Mouse (Mus musculus): ENCODE measurements at regions not wholly inside any gene's neighbourhood (a gene's known extent, or its start where the extent isn't known, plus 50 kb on each side); places are given as distances from the start of the nearest gene placed in this dataset.

GRCm38 (mm10) chr5:53329591-53329990 is 62.7 kb downstream of the Smim20 start:
- Histone ChIP-seq H3K4me3 (ENCODE audit: low read depth, low read length) (no peak overlapping the region), H3K9ac (replicated peaks; ENCODE audit: low read depth, low read length) (no peak overlapping the region), H3K4me2 (ENCODE audit: low read depth, low read length) (no peak overlapping the region), H3K36me3 (ENCODE audit: control insufficient read depth, insufficient read depth, low read length) (no peaks in the 10 kb centered on the region), H3K9me3 (ENCODE audit: control insufficient read depth, low read length) (no peaks in the 10 kb centered on the region), H3K4me1 (ENCODE audit: control insufficient read depth, insufficient read depth, low read length) (peaks cover 8% of the 10 kb centered on the region; the same call in 1 of the 2 replicates), H3K27me3 (ENCODE audit: control insufficient read depth, insufficient read depth, low read length) (no peaks in the 10 kb centered on the region), H3K27ac (ENCODE audit: low read depth, low read length) (no peak overlapping the region)
- WGBS: 75% methylated on average over 2 of the region's 2 CpGs
- no peak for ATAC-seq (ENCODE audit: low read depth)

GRCm38 (mm10) chr5:53336704-53337103 is 69.8 kb downstream of the Smim20 start:
- no peaks in the 10 kb centered on the region for H3K36me3 ChIP-seq (ENCODE audit: control insufficient read depth, insufficient read depth, low read length)
- no peaks in the 10 kb centered on the region for H3K4me1 ChIP-seq (ENCODE audit: control insufficient read depth, insufficient read depth, low read length)
- no peaks in the 10 kb centered on the region for H3K27me3 ChIP-seq (ENCODE audit: control insufficient read depth, insufficient read depth, low read length)
- no peak overlapping the region for H3K4me2 ChIP-seq (ENCODE audit: low read depth, low read length)
- no peaks in the 10 kb centered on the region for H3K9me3 ChIP-seq (ENCODE audit: control insufficient read depth, low read length)
- no peak overlapping the region for H3K27ac ChIP-seq (ENCODE audit: low read depth, low read length)
- WGBS: 89% methylated on average over 6 of the region's 6 CpGs
- H3K4me3 ChIP-seq (ENCODE audit: low read depth, low read length): no peak overlapping the region
- H3K9ac ChIP-seq (replicated peaks; ENCODE audit: low read depth, low read length): no peak overlapping the region
- ATAC-seq (ENCODE audit: low read depth): no peak

- Histone ChIP-seq H3K36me3 (ENCODE audit: control insufficient read depth, insufficient read depth, low read length) (no peaks in the 10 kb centered on the region), H3K9me3 (ENCODE audit: control insufficient read depth, low read length) (no peaks in the 10 kb centered on the region), H3K27ac (ENCODE audit: low read depth, low read length) (no peak overlapping the region), H3K4me1 (ENCODE audit: control insufficient read depth, insufficient read depth, low read length) (no peaks in the 10 kb centered on the region), H3K9ac (replicated peaks; ENCODE audit: low read depth, low read length) (no peak overlapping the region), H3K4me2 (ENCODE audit: low read depth, low read length) (no peak overlapping the region), H3K4me3 (ENCODE audit: low read depth, low read length) (no peak overlapping the region), H3K27me3 (ENCODE audit: control insufficient read depth, insufficient read depth, low read length) (no peaks in the 10 kb centered on the region)
- WGBS: 53% methylated on average over 3 of the region's 3 CpGs
- ATAC-seq (ENCODE audit: low read depth): no peak
Measured at GRCm38 (mm10) chr5:53337816-53338215, 70.9 kb downstream of the Smim20 start.

GRCm38 (mm10) chr5:53345164-53345563 is 78.3 kb downstream of the Smim20 start:
- no peak overlapping the region for H3K27ac ChIP-seq (ENCODE audit: low read depth, low read length)
- H3K27me3 ChIP-seq (ENCODE audit: control insufficient read depth, insufficient read depth, low read length): no peaks in the 10 kb centered on the region
- 88% methylated on average over 8 of the region's 8 CpGs for WGBS
- no peak for ATAC-seq (ENCODE audit: low read depth)
- H3K4me3 ChIP-seq (ENCODE audit: low read depth, low read length): no peak overlapping the region
- no peak overlapping the region for H3K4me2 ChIP-seq (ENCODE audit: low read depth, low read length)
- no peaks in the 10 kb centered on the region for H3K9me3 ChIP-seq (ENCODE audit: control insufficient read depth, low read length)
- no peak overlapping the region for H3K9ac ChIP-seq (replicated peaks; ENCODE audit: low read depth, low read length)
- H3K4me1 ChIP-seq (ENCODE audit: control insufficient read depth, insufficient read depth, low read length): no peaks in the 10 kb centered on the region
- no peaks in the 10 kb centered on the region for H3K36me3 ChIP-seq (ENCODE audit: control insufficient read depth, insufficient read depth, low read length)

GRCm38 (mm10) chr5:53346028-53346427 is 79.1 kb downstream of the Smim20 start:
- Histone ChIP-seq H3K27me3 (ENCODE audit: control insufficient read depth, insufficient read depth, low read length) (no peaks in the 10 kb centered on the region), H3K4me2 (ENCODE audit: low read depth, low read length) (no peak overlapping the region), H3K9me3 (ENCODE audit: control insufficient read depth, low read length) (no peaks in the 10 kb centered on the region), H3K9ac (replicated peaks; ENCODE audit: low read depth, low read length) (no peak overlapping the region), H3K27ac (ENCODE audit: low read depth, low read length) (no peak overlapping the region), H3K4me1 (ENCODE audit: control insufficient read depth, insufficient read depth, low read length) (no peaks in the 10 kb centered on the region), H3K36me3 (ENCODE audit: control insufficient read depth, insufficient read depth, low read length) (no peaks in the 10 kb centered on the region), H3K4me3 (ENCODE audit: low read depth, low read length) (no peak overlapping the region)
- ATAC-seq (ENCODE audit: low read depth): no peak
- 81% methylated on average over 8 of the region's 8 CpGs for WGBS

- no peak for ATAC-seq (ENCODE audit: low read depth)
Measured at GRCm38 (mm10) chr5:53346756-53347155, 79.9 kb downstream of the Smim20 start.

GRCm38 (mm10) chr5:53352852-53353251 is 86.0 kb downstream of the Smim20 start:
- Histone ChIP-seq H3K4me3 (ENCODE audit: low read depth, low read length) (no peak overlapping the region), H3K27ac (ENCODE audit: low read depth, low read length) (no peak overlapping the region), H3K4me2 (ENCODE audit: low read depth, low read length) (no peak overlapping the region), H3K9ac (replicated peaks; ENCODE audit: low read depth, low read length) (no peak overlapping the region), H3K36me3 (ENCODE audit: control insufficient read depth, insufficient read depth, low read length) (no peaks in the 10 kb centered on the region), H3K4me1 (ENCODE audit: control insufficient read depth, insufficient read depth, low read length) (no peaks in the 10 kb centered on the region), H3K27me3 (ENCODE audit: control insufficient read depth, insufficient read depth, low read length) (no peaks in the 10 kb centered on the region), H3K9me3 (ENCODE audit: control insufficient read depth, low read length) (no peaks in the 10 kb centered on the region)
- 54% methylated on average over 4 of the region's 4 CpGs for WGBS
- ATAC-seq (ENCODE audit: low read depth): no peak

More at GRCm38 (mm10) chr5:53346756-53347155, 79.9 kb downstream of the Smim20 start:
- Histone ChIP-seq H3K9ac (replicated peaks; ENCODE audit: low read depth, low read length) (no peak overlapping the region), H3K4me1 (ENCODE audit: control insufficient read depth, insufficient read depth, low read length) (no peaks in the 10 kb centered on the region), H3K27me3 (ENCODE audit: control insufficient read depth, insufficient read depth, low read length) (no peaks in the 10 kb centered on the region), H3K4me2 (ENCODE audit: low read depth, low read length) (no peak overlapping the region), H3K4me3 (ENCODE audit: low read depth, low read length) (no peak overlapping the region), H3K36me3 (ENCODE audit: control insufficient read depth, insufficient read depth, low read length) (no peaks in the 10 kb centered on the region), H3K9me3 (ENCODE audit: control insufficient read depth, low read length) (no peaks in the 10 kb centered on the region), H3K27ac (ENCODE audit: low read depth, low read length) (no peak overlapping the region)
- WGBS: 71% methylated on average over 8 of the region's 8 CpGs

- Histone ChIP-seq H3K4me3 (ENCODE audit: low read depth, low read length) (no peak overlapping the region), H3K9me3 (ENCODE audit: control insufficient read depth, low read length) (no peaks in the 10 kb centered on the region), H3K27me3 (ENCODE audit: control insufficient read depth, insufficient read depth, low read length) (no peaks in the 10 kb centered on the region), H3K4me2 (ENCODE audit: low read depth, low read length) (no peak overlapping the region), H3K27ac (ENCODE audit: low read depth, low read length) (no peak overlapping the region), H3K36me3 (ENCODE audit: control insufficient read depth, insufficient read depth, low read length) (no peaks in the 10 kb centered on the region), H3K9ac (replicated peaks; ENCODE audit: low read depth, low read length) (no peak overlapping the region), H3K4me1 (ENCODE audit: control insufficient read depth, insufficient read depth, low read length) (no peaks in the 10 kb centered on the region)
- WGBS: 99% methylated on average over 3 of the region's 3 CpGs
- ATAC-seq (ENCODE audit: low read depth): peak; percentile 18; the same call in 1 of the 2 replicates
Measured at GRCm38 (mm10) chr5:53354296-53354695, 87.4 kb downstream of the Smim20 start.

GRCm38 (mm10) chr5:53355069-53355468 is 88.2 kb downstream of the Smim20 start:
- no peaks in the 10 kb centered on the region for H3K36me3 ChIP-seq (ENCODE audit: control insufficient read depth, insufficient read depth, low read length)
- H3K4me3 ChIP-seq (ENCODE audit: low read depth, low read length): no peak overlapping the region
- 0% methylated on average over 6 of the region's 6 CpGs for WGBS
- no peak overlapping the region for H3K9ac ChIP-seq (replicated peaks; ENCODE audit: low read depth, low read length)
- H3K4me2 ChIP-seq (ENCODE audit: low read depth, low read length): peak overlapping the region; percentile 30; the same call in 1 of the 2 replicates
- H3K4me1 ChIP-seq (ENCODE audit: control insufficient read depth, insufficient read depth, low read length): no peaks in the 10 kb centered on the region
- no peak overlapping the region for H3K27ac ChIP-seq (ENCODE audit: low read depth, low read length)
- no peaks in the 10 kb centered on the region for H3K9me3 ChIP-seq (ENCODE audit: control insufficient read depth, low read length)
- H3K27me3 ChIP-seq (ENCODE audit: control insufficient read depth, insufficient read depth, low read length): no peaks in the 10 kb centered on the region
- peak; percentile 91 for ATAC-seq (ENCODE audit: low read depth)

Data from neural tube, embryonic 14.5 days (tissue).